Mouse (Mus musculus): ENCODE data around the gene Zic2.

GRCm38 (mm10) chr14:122484458-122484843 lies 9.2 kb downstream of the Zic2 start:
- TF ChIP-seq CTCF (conservative IDR thresholded peaks at IDR 0.05 in 1 of 2, IDR thresholded peaks at IDR 0.05 in 1 of 2; ENCODE audit: low read depth in 2 of 2, low read length in 2 of 2) (no peak), ZNF384 (IDR thresholded peaks at IDR 0.05; ENCODE audit: low read depth, low read length) (no peak), USF1 (IDR thresholded peaks at IDR 0.05; ENCODE audit: low read depth, low read length) (no peak), TCF12 (IDR thresholded peaks at IDR 0.05; ENCODE audit: low read depth, low read length) (no peak), RAD21 (IDR thresholded peaks at IDR 0.05; ENCODE audit: low read depth, low read length) (no peak), EP300 (IDR thresholded peaks at IDR 0.05; ENCODE audit: low read length) (no peak), POLR2A (IDR thresholded peaks at IDR 0.05; ENCODE audit: low read depth, low read length) (no peak)
